Mouse (Mus musculus): ENCODE results near the gene Atcay. TPM values are rescaled to one million over a fixed set of nuclear protein-coding genes. Genes with fewer than 3 reads are reported as not detected.
"Not testable (repeated sequence)": the region's sequence is repeated elsewhere in the genome, so short reads cannot be mapped to it uniquely, and the experiment has no call there.

Atcay gene
- polyA plus RNA-seq, 1 experiment from 2014 or later = 1.6 TPM

DNA sequence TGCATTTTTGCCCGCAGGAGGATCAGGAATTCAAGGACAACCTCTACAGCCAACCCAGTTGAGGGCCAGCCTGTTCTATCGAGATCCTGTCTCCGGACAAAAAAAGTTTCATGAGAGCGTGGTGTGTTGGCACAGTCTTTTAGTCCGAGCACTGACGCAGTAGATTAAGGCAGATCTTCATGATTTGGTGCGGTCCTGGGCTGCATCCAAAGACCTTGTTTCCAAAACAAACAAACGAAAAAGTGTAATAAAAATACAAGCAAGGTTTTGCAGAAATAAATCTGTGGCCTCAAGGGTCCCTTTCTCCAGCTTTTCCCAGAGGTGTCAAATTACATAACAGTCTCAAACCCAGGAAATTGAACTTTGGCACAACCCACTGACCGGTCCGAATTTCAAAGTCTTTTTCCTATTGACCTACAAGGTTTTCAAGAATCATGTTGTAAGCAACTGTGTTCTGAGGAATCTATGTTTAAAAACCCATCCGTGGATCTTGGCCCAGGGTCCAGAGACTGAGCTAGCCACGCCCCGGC is 54.6 kb downstream of the Atcay start:
- H3K27ac ChIP-seq = peak overlapping the region; percentile 79
- H3K36me3 ChIP-seq = peaks cover 36% of the 10 kb centered on the region
- peak; percentile 2; the same call in 1 of the 2 replicates for ATAC-seq (ENCODE audit: insufficient read depth, low FRiP score, low read depth)
- H3K9ac ChIP-seq = peak overlapping the region; percentile 6; the same call in 1 of the 2 replicates
- peak overlapping the region; percentile 94 for H3K4me3 ChIP-seq (replicated peaks)
- no peaks in the 10 kb centered on the region for H3K9me3 ChIP-seq
- WGBS = 3% methylated on average over 13 of the region's 13 CpGs
- H3K4me1 ChIP-seq = peaks cover 52% of the 10 kb centered on the region
- H3K4me2 ChIP-seq = peak overlapping the region; percentile 67
- no peaks in the 10 kb centered on the region for H3K27me3 ChIP-seq (replicated peaks)

- not testable (repeated sequence) for ATAC-seq (ENCODE audit: insufficient read depth, low FRiP score, low read depth); H3K9me3 ChIP-seq; H3K27me3 ChIP-seq (replicated peaks); H3K9ac ChIP-seq
- peak overlapping the region; percentile 67 for H3K4me2 ChIP-seq
- WGBS = 10% methylated on average over 4 of the region's 4 CpGs
- peaks cover 29% of the 10 kb centered on the region for H3K36me3 ChIP-seq
- peak overlapping the region; percentile 29 for H3K4me3 ChIP-seq (replicated peaks)
- H3K4me1 ChIP-seq = peaks cover 52% of the 10 kb centered on the region
- peak overlapping the region; percentile 79 for H3K27ac ChIP-seq
These were observed 55.3 kb downstream of the Atcay start for GRCm38 (mm10) chr10:81175345-81175701.

DNA sequence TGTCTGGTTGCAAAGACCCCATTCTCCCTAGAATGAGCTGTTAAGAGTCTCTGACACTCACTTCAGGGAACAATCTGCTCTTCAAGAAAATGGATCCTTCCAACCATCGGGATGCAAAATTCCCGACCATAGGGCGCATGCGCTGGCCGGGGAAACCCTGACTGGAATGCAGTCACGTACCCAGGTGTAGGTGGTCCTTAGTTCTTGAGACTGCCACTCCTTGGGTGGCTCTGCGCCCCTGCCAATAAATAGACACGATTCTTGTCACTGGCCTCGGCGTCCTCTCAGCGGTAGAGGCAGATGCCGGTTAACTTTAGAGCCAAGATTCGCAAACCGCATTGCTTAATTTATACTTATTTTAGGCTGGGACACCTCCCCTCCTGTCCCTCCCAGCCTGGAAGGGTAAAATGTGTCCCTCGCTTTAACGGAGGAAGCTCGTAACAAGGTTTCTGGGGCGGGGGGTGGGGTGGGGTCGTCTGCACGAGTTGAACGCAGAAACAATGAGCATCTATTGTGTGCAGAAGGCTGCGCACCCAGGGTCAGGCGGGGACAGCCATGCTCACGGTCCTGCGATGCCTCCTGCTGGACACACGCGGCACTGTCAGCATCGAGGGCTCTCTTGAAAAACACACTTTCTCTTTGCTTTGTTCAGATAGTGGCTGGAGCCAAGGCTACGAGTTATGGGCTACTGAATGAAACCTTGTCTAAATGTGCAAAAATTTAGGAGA is 55.9 kb downstream of the Atcay start:
- H3K4me2 ChIP-seq = peak overlapping the region; percentile 67
- peak; percentile 19; the same call in 1 of the 2 replicates for ATAC-seq (ENCODE audit: insufficient read depth, low FRiP score, low read depth)

DNA sequence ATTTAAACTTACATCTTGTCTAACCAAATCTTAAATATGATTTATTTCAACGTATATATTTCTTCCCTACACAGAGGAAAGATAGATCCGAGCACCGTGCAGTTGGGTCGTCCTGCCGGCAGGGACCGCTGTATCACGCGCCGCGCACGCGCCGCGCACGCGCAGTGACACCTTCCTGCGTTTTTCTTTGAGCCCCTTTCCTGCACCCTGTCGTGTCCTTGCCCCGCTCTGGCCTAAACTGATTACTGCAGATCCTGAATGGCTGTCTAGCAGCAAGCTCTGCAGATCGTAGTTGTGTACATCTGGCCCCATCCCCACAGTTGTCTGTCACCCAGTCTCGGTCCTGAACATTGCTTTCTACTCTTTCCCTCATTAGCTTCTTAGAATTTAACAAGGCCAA is 57.5 kb downstream of the Atcay start:
- 4% methylated on average over 21 of the region's 21 CpGs for WGBS
- H3K4me1 ChIP-seq = peaks cover 37% of the 10 kb centered on the region
- H3K9me3 ChIP-seq = no peaks in the 10 kb centered on the region
- no peak overlapping the region for H3K9ac ChIP-seq
- peak overlapping the region; percentile 38 for H3K4me2 ChIP-seq
- H3K27ac ChIP-seq = peak overlapping the region; percentile 87
- H3K36me3 ChIP-seq = peaks cover 7% of the 10 kb centered on the region
- peak overlapping the region; percentile 4; the same call in 1 of the 2 replicates for H3K4me3 ChIP-seq (replicated peaks)
- peak; percentile 25; the same call in 1 of the 2 replicates for ATAC-seq (ENCODE audit: insufficient read depth, low FRiP score, low read depth)
- no peaks in the 10 kb centered on the region for H3K27me3 ChIP-seq (replicated peaks)

More for the DNA sequence above, 55.9 kb downstream of the Atcay start:
- Histone ChIP-seq H3K27ac (peak overlapping the region; percentile 79), H3K9ac (no peak overlapping the region), H3K36me3 (peaks cover 24% of the 10 kb centered on the region), H3K4me3 (replicated peaks) (peak overlapping the region; percentile 29), H3K27me3 (replicated peaks) (no peaks in the 10 kb centered on the region), H3K9me3 (no peaks in the 10 kb centered on the region), H3K4me1 (peaks cover 50% of the 10 kb centered on the region)
- 3% methylated on average over 29 of the region's 29 CpGs for WGBS

- not testable (repeated sequence) for H3K4me3 ChIP-seq (replicated peaks); H3K27me3 ChIP-seq (replicated peaks); H3K9me3 ChIP-seq; ATAC-seq (ENCODE audit: insufficient read depth, low FRiP score, low read depth); H3K9ac ChIP-seq; H3K36me3 ChIP-seq
- peak overlapping the region; percentile 29 for H3K4me2 ChIP-seq
- peak overlapping the region; percentile 76 for H3K27ac ChIP-seq
- WGBS = 25% methylated on average over 10 of the region's 14 CpGs
- H3K4me1 ChIP-seq = peaks cover 28% of the 10 kb centered on the region
These were observed 61.2 kb downstream of the Atcay start for GRCm38 (mm10) chr10:81169411-81169900.

DNA sequence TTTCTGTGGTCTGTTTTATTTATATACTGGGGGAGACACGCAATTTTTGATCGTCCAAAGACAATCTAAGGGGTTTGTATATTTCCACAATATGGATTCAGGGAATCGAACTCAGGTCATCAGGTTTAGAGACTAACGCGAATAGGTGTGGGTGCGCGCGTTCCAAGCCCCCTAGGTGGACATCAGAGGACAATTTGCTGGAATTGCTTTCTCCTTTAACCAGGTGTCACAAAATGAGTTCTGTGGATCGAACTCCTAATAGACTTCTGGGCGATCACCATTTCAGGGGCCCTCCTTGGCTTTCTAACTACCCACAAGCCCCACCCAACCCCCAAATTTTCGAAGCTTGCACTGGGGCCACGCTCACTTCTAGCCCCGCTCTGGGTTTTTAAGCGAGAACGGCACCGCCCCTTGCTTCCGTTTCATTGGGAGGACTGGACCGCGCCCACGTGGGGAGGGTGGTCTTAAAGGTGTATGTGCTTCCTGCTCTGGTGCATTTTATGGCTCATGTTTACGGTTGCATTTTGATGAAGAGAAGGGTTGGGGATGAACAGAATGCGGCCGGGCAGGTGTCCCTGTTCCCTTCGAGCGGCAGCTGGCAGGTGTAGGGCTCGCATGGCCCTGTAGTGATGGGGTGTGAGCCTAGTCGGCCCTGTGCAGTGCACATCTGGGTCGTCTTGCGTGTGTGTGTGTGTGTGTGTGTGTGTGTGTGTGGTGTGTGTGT is 62.0 kb downstream of the Atcay start:
- peak; percentile 56; the same call in 1 of the 2 replicates for ATAC-seq (ENCODE audit: insufficient read depth, low FRiP score, low read depth)
- H3K4me1 ChIP-seq = peaks cover 21% of the 10 kb centered on the region; the same call in 1 of the 2 replicates
- H3K9me3 ChIP-seq = no peaks in the 10 kb centered on the region
- peak overlapping the region; percentile 83 for H3K27ac ChIP-seq
- no peaks in the 10 kb centered on the region for H3K27me3 ChIP-seq (replicated peaks)
- H3K4me3 ChIP-seq (replicated peaks) = peak overlapping the region; percentile 93
- peaks cover 6% of the 10 kb centered on the region; the same call in 1 of the 2 replicates for H3K36me3 ChIP-seq
- peak overlapping the region; percentile 37; the same call in 1 of the 2 replicates for H3K9ac ChIP-seq
- WGBS = 2% methylated on average over 29 of the region's 29 CpGs
- peak overlapping the region; percentile 91 for H3K4me2 ChIP-seq

- Histone ChIP-seq H3K4me1 (peaks cover 16% of the 10 kb centered on the region; the same call in 1 of the 2 replicates), H3K4me2 (peak overlapping the region; percentile 91), H3K27ac (peak overlapping the region; percentile 83), H3K27me3 (replicated peaks) (no peaks in the 10 kb centered on the region), H3K9ac (no peak overlapping the region), H3K9me3 (no peaks in the 10 kb centered on the region), H3K36me3 (peaks cover 10% of the 10 kb centered on the region; the same call in 1 of the 2 replicates), H3K4me3 (replicated peaks) (peak overlapping the region; percentile 93)
- ATAC-seq (ENCODE audit: insufficient read depth, low FRiP score, low read depth) = peak; percentile 34
- 4% methylated on average over 5 of the region's 5 CpGs for whole genome bisulfite sequencing
These were observed 62.6 kb downstream of the Atcay start for GRCm38 (mm10) chr10:81168087-81168431.

DNA sequence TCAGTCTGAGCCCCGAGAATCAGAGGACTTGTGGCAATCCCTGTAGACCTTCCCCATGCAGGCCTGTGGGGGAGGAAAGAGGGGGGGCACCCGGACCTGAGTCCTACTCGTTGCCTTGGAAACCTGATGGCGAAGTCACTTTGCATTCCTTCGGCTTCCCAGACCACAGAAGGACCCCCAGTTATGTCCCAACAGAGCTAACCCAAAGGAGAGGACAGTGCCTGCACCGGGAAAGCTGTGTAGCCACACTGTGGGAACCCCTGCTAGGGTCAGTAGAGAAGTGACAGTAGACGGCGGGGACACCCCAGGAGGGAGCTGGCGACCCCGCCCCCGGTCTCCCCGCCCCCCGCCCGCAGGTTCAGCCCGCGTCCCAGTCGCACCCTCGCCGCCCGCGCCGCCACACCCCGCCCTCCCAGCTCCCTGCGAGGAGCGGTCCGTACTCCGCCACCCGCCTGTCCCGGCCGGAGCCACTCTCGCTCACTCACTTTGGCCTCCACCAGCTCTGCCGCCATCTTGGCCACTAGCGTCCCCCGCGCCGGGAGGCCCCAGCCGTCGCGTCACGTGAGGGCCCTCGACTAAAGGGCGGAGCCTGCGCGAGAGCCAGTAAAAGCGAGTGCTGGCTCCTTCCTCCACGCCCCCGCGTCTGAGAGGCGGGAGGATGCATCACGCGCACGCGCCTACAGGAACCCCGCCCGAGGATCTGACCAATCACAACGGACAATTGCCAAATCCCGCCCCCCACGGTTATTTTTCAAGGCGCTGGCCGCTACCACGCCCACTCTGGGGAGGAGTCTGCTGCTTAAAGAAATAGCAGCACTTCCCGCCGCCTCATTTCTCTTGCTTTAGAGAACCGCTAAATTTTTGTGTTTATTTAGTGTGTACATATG is 63.2 kb downstream of the Atcay start, which contains the start of gene Pias4:
Gene Pias4 (minus strand): TSS at position 724 of the 887 bp plus-strand sequence.
- Histone ChIP-seq H3K4me1 (peaks cover 14% of the 10 kb centered on the region; the same call in 1 of the 2 replicates), H3K9ac (peak within 1 kb of the TSS; percentile 86), H3K4me3 (replicated peaks) (peak within 1 kb of the TSS; percentile 93), H3K9me3 (no peaks in the 10 kb centered on the region), H3K4me2 (peak within 1 kb of the TSS; percentile 93), H3K36me3 (peaks cover 10% of the 10 kb centered on the region), H3K27ac (peak within 1 kb of the TSS; percentile 83), H3K27me3 (replicated peaks) (no peaks in the 10 kb centered on the region)
- WGBS = under 1% methylated on average over 60 of the region's 64 CpGs
- ATAC-seq (ENCODE audit: insufficient read depth, low FRiP score, low read depth) = peak; percentile 88

- Histone ChIP-seq H3K27me3 (replicated peaks) (no peaks in the 10 kb centered on the region), H3K4me3 (replicated peaks) (no peak overlapping the region), H3K36me3 (peaks cover 10% of the 10 kb centered on the region), H3K4me1 (peaks cover 22% of the 10 kb centered on the region; the same call in 1 of the 2 replicates), H3K27ac (no peak overlapping the region), H3K9me3 (no peaks in the 10 kb centered on the region), H3K9ac (no peak overlapping the region), H3K4me2 (no peak overlapping the region)
- no peak for ATAC-seq (ENCODE audit: insufficient read depth, low FRiP score, low read depth)
- 66% methylated on average over 8 of the region's 8 CpGs for WGBS
These were observed 65.5 kb downstream of the Atcay start for GRCm38 (mm10) chr10:81165118-81165517.

- no peaks in the 10 kb centered on the region for H3K27me3 ChIP-seq (replicated peaks)
- no peak overlapping the region for H3K4me2 ChIP-seq
- H3K27ac ChIP-seq = no peak overlapping the region
- H3K4me1 ChIP-seq = peaks cover 18% of the 10 kb centered on the region; the same call in 1 of the 2 replicates
- ATAC-seq (ENCODE audit: insufficient read depth, low FRiP score, low read depth) = no peak
- H3K9me3 ChIP-seq = no peaks in the 10 kb centered on the region
- H3K36me3 ChIP-seq = peaks cover 23% of the 10 kb centered on the region
- no peak overlapping the region for H3K9ac ChIP-seq
- 66% methylated on average over 2 of the region's 2 CpGs for WGBS
- H3K4me3 ChIP-seq (replicated peaks) = no peak overlapping the region
These were observed 68.3 kb downstream of the Atcay start for GRCm38 (mm10) chr10:81162318-81162652.

All from stomach, embryonic 15.5 days (tissue).